Mouse (Mus musculus) gonadal fat pad, adult 2 months (tissue): ENCODE data around the gene Leprot. TPM values are rescaled to one million over a fixed set of nuclear protein-coding genes. Genes with fewer than 3 reads are reported as not detected.

Source experiments
- DNase-seq: peaks from one replicate; pipeline ENCODE4 v3.0.0-alpha.2; 2012; ENCODE audit warnings: low read depth
- polyA plus RNA-seq: library from polyadenylated mRNA; depleted of rRNA; stranded (reverse); fragments of >200 nt; gene quantifications from 2 replicates; pipeline ENCODE4 v1.2.3, GENCODE M21; 2012

Gene Leprot
- polyA plus RNA-seq, 1 experiment: 81.5 TPM

GRCm38 (mm10) chr4:101664160-101664750, 16.7 kb downstream of the Leprot start:
- DNase-seq: no peak

DNA sequence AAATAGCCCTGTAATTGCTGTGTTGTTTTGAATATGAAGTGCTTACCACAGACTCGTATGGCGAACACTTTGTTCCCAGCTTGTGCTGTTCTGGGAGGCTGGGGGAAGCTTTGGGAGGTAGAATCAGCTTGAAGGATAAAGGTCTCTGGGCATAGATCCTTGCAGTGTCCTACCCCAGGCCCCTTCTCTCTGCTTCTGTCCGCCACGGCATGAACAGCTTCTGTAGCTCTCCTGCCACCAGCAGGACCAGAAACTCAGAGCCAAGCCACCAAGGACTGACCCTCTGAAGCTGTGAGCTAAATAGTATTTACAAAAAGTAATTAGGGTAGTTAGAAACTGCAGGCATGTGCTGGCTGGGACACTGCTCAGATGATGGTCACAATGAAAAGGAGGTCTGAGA, 17.2 kb downstream of the Leprot start:
- DNase-seq: no peak

DNA sequence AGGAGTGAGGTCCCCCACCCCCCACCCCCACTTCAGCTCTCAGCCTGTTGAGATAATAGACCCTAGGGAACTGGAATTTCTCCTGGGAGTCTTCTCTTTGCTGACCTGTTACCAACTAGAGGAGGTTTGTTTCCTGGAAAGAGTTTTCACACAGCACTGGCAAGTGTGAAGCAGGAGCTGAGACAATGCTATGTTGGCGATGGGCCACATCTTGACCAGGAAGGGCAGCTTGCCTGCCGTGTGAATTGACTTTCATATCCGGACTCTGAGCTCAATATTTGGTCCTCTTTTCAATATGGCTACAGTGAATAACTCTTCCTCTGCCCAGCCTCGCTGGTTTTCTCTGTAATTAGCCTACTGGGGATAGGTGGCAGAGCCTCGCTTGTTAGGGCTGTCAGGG, 21.6 kb downstream of the Leprot start:
- no peak for DNase-seq

DNA sequence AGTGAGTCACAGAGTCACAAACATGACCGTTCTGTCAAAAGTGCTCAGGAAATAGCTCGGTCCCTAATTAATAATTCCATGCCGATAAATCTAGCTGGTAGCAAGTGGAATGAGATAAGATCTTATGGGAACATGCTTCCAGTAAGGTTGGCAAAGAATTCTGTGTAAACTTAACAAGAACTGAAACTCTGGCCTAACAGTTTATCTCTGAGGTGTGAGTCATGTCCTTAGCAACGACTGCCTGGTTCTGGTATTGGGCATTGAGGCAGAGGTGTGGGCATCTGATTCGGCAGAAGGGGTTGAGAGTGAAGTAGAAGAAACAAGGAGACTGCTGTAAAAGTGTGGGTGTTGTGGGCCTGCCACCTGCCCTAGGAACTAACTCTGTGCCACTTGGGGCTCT, 22.3 kb downstream of the Leprot start:
- no peak for DNase-seq

- DNase-seq: no peak
Observed at GRCm38 (mm10) chr4:101674790-101675189, 27.3 kb downstream of the Leprot start.

DNA sequence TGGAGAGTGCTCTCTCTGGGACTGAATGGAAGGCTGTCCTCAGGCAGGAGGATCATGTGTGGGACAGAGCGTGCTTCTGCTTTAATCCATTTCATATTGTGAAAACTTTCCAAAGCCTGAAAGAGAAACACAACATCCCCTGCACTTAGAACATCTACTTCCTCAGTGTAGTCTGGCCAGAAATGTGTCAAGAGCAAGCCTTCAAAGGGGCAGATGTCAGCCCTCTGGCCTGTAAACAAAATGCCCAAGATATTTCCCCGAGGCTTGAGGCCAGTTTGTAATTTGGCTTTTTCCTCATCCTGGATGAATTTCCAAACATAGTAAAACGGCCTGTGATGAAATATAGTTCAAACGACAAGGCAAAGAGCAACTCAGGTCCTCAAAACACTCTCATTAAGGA, 28.2 kb downstream of the Leprot start:
- DNase-seq: peak; percentile 90

GRCm38 (mm10) chr4:101682620-101683019, 35.1 kb downstream of the Leprot start:
- DNase-seq: no peak

DNA sequence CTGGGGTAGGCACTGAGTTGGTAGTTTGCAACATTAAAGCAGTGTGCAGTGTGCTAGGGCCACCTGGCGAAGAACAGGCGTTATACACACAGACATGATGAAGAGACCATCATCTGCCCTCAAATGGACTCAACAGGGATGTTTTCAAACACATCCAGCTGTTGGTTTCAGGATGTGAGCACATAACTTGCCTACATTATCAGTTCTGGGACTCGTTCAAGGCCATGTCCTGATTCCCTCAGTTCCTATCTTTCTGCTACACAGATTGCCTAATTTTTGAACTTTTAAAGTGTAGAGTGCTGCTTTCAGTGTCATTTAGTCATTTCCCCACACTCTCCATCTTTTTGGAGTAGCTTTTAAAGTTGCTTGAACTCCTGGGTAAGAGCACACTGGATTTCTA, 35.6 kb downstream of the Leprot start:
- DNase-seq: no peak

- no peak for DNase-seq
Observed at GRCm38 (mm10) chr4:101684821-101685220, 37.3 kb downstream of the Leprot start.

DNA sequence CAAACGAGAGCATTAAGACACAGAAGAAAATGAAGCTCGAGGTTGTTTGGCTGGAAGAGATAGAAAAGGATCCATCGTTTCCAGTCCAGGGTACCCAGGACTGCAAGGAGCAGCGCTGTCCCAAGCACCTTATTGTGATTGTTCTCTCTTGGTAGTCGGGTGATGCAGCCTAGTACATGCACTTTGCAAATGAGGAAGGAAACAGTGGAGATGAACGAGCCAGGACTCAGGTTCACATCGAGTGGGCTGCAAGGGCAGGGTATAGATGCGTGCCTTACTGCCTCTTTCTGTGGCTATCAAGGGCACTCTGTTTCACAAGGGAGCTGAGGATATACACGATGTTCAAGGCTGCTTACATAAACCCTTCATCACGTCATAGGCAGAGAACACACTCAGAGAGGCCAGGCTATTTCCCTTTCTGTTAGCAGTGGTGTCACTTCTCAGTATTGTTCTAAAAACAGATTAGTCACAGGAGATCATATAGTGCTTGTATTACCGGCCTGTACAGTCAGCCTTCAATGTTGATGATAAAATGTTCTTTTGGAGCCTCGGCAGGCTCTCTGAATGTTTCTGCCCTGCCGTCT, 38.8 kb downstream of the Leprot start:
- DNase-seq: no peak

GRCm38 (mm10) chr4:101689241-101689640, 41.7 kb downstream of the Leprot start:
- DNase-seq: no peak

GRCm38 (mm10) chr4:101689645-101690044, 42.1 kb downstream of the Leprot start:
- no peak for DNase-seq

DNA sequence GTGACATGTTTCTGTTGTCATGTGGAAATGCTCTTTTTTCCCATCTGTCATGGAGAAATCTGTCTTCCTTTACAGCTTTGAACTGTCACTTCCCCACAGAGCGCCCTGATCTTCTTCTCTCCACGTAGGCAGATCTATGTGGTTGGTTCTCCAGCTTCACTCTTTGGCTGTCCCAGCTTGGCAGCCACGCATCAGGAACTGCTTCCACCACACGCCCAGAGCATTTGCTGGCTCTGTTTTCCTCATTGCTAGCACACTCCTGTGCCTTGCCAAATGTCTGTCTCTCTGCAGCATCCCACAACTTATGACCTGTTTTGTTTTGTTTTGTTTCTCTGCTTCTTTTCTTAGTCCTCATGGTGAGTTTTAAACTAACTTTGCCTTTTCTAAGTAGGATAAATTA, 45.4 kb downstream of the Leprot start:
- no peak for DNase-seq

DNA sequence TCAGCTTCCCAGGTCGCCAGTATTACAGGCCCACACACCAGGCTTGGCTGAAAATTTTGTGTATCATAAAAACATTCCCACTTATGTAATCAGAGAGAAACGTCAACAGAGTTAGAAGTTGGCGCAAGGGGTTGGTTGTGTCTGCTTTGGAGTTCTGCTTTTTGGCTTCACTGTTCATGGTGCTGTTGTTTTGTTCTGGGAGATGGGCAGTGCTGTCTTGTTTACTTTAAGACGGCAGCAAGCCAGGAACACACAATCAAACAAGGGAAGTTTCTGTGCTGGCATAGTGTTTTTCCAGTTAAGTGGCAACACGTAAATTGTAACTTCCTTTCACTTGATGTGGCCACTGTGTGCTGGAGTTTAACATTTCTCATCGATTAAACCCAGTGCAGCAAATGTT, 47.0 kb downstream of the Leprot start:
- no peak for DNase-seq

GRCm38 (mm10) chr4:101697236-101697635, 49.7 kb downstream of the Leprot start:
- DNase-seq: no peak

DNA sequence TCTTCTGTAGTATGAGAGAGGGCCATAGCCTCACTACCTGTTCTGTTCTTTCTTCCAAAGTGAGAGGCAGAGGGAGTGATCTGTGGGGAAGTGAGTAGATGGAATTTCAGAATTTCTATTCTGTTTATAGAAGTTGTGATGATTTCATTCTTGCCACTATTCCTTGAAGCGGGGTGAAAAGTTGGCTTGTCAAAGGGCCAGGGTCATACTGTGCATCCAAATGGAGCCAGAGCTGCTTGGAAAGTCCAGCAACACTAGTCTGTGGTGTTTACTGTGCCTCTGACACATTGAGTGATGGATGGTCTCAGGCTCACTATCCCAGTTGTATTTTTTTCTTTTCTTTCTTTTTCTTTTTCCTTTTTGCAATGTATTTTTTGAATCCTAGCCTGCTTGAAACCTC, 51.9 kb downstream of the Leprot start:
- no peak for DNase-seq

DNA sequence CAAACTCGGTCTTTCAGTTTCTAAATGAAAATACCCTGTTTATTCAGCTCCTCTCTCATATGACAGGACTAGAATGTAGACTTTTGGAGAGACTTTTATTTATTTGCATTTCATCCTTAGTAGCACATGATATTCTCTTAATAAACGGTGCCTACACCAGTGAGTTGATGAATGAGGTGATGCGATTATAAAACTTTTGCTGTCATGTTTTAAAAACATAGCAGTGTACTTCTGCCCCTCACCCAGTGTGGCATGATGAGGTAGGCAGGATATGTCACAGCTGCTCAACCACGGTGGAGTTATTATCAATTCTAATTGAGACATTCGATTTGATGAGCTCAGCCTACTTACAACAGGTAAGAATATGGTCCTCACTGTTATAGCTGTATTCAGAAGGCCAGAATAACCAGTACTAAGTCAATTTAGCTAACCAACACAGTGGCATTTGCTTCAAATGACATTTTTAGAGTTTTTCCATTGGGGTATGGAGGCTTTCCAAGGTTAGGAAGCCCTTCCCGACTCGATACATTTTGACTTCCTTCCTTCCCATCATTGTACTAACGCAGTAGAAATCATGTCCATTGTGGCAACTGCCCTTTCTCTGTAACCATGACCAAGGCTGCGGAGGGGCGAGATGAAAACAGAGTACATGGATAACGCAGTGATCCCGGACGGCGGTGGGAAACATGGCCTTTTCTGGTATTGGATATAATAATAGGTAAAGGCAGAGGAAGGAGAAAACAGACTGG, 53.5 kb downstream of the Leprot start:
- DNase-seq: no peak

DNA sequence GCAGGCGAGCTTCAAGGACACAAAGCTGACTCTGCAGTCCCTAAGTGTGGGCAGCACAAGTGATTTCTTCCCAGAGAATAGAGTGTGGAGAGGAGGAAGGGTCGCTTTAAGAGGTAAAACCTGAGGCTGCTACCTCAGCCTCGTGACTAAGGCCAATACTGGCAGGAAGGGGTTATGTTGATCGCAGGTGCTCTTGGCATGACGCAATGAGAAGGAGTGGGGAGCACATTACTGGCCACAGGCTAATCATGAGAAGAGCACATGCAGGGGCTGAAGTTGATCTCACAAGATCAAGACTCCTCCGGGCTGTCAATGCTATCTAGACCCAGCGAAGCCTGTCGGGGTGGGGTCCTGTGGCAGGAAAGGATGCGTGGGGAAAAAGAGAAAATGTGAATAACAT, 57.8 kb downstream of the Leprot start:
- no peak for DNase-seq

DNA sequence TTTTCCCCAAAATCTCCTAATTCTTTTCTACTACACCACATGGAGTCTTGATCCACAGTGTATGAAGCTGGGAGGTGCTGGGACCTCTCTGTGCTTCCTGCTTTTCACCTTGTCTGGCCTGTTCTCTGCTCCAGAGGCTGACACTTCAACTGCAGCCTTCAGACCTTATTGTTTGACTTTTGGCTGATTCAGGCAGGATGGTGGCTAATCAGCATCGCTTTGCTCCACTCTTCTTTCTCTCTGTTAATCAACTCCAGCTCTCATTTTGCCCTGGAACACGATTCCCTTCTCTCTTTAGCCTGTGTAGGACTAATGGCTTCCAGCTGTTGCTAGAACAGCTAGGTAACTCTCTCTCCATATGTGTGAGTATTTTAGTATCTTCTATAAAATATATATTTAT, 59.7 kb downstream of the Leprot start:
- DNase-seq: no peak

GRCm38 (mm10) chr4:101707953-101708352, 60.4 kb downstream of the Leprot start:
- DNase-seq: no peak
